1 mouse cellular context compared by ENCODE assay signal in genomic region chr6:98995681-98996080, GRCm38 (mm10).
TF ChIP-seq lines count a peak whose summit lies in the region.

No protein-coding gene starts in this region.

TF ChIP-seq in CH12.LX, 34 proteins besides CTCF, POLR2A, EP300 and RAD21 (continued from another document):
- no peak for TF ChIP-seq JUND (conservative IDR thresholded peaks at IDR 0.05; ENCODE audit: low read depth, low read length)
